Mouse (Mus musculus) granulocyte monocyte progenitor cell, adult 5-6 weeks (primary cell): ENCODE data around the gene Id2. TPM values are rescaled to one million over a fixed set of nuclear protein-coding genes. Genes with fewer than 3 reads are reported as not detected.

ENCODE experiments used
- ATAC-seq: replicated peaks from 2 replicates; pipeline ENCODE4 v1.8.0; 2016; ENCODE audit warnings: mild to moderate bottlenecking, moderate TSS enrichment, inconsistent platforms; ENCODE audit not compliant: poor library complexity, severe bottlenecking
- total RNA-seq, 2 experiments: library from RNA; stranded (forward) in 1 of 2; stranded (reverse) in 1 of 2; fragments of 200-712, 200-1000 nt in 1 of 2; fragments of >200 nt in 1 of 2; fragmentation: Nextera tagmentation in 1 of 2; gene quantifications; 2 replicates each; pipeline ENCODE4 v1.2.3; 2014 to 2017

Gene Id2
- total RNA-seq, 2 experiments from 2014 or later, result 8.5 to 11.7 TPM

GRCm38 (mm10) chr12:25092027-25092704, 4.8 kb downstream of the Id2 start:
- peak; percentile 60 for ATAC-seq

GRCm38 (mm10) chr12:25089433-25089832, 7.5 kb downstream of the Id2 start:
- no peak for ATAC-seq

DNA sequence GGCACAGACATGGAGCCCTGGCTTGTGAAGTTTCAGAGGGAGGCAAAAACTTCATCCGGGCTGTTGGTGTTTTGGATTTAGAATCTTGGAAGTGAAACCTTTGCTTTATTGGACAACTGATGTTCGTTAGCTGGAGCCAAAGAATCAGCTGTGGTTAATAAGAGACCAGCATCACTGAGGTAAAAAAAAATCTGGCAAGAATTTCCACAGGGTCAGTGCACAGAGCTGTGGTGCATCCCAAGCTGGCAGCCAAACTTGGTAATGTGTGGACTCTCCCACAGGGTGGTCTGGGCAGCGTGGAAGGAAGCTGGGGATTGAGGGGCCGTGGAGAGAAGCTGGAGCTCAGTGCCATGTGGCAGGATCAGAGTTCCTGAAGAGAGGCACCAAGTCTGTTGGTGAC, 10.0 kb downstream of the Id2 start:
- ATAC-seq, result no peak

DNA sequence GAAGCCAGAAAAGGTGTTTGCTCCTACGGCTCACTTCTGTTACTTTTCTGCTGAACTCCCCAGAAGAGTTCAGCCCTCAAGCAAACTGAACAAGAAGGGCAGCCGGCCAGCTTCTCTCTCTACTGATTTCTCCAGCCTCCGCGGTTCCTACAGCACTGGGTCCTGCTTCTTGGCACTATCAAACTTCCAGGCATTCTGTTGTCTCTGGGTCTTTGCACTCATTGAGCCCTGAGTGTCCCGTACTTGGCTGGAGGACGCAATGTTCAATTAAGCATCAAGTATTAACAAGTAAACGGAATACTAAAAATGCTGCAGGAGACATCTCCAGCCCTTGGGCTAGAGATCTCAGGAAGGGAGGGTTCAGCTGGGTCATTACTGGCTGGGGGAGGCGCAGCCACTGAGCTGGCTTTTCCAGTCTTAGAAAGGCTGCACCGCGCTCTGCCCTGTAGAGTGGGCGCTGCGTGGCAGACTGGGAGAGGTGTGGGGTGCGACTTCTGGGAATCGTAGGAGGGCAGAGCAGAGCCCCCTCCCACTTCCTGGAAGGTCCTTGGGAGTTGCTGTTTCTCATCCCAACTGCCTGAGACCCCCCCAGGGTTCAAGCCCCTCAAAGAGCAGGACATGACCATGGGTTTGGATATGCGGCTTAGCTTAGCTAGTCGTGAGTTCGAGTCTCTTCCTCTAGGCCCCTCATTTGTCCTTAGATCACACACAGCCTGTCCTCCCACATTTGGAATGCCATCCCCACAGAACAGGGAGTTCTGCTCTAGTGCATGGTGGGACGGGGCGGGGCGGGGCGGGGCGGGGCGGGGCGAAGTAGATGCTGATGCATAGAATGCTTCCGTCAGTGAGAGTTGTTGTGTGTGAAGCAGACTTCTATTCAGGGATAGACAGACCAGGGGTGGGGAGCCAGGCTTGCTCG, 13.4 kb downstream of the Id2 start:
- no peak for ATAC-seq

DNA sequence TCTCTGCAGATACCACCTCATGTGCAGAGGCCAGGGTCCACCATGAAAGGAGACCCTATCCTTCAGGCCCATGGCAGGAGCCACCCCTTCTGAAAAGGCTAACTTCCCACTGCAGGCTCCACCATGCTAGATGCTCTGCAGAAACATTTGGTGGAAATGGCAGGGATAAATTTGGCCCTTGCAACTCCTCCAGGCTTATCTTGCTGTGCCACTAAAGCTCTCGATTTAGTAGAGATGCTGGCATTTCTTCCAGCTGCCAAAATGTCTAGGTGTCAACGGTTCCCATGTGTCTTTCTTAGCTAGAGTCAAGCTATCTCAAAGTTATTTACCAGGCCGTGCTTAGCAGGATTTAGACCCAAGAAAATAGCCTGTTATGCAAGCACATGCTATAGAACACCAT, 22.6 kb downstream of the Id2 start:
- ATAC-seq, result no peak

DNA sequence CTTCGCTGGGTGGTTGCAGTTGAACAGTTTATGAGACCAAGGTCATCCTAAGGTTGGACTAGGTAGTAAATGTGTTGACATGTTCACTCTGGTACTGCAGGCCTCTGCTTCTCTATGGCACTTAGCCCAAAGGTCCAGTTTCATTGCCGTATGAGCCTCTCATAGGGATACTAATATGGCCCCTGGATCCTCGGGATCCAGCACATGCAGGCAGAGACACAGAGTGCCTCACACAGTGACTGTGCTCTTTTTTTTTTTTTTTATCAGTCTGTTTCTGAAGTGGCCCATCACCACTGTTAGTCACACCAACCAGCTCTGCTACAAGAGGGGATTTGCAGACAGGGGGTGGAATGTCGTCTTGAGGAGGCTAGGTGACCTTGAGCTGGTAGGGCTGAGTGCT, 23.6 kb downstream of the Id2 start:
- no peak for ATAC-seq

GRCm38 (mm10) chr12:25062264-25062663, 34.7 kb downstream of the Id2 start:
- ATAC-seq, result no peak

DNA sequence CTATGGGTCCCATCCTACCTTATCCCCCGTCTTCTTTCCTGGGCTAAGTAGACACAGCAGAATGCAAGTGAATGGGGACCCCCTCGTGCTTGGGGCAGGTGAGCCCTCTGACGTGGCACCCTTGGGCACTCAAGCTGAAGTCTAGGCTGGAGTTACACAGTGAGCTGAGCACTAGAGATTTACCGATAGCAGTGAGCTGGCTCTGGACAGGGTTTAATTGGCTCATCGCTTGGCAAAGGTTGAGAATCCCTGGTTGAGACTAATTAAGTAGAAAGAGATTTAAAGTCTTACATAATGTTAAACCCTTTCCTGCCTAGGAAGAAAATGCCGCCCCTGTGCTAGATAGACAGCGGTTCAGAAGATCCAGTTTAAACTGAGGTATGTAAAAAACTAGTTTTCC, 36.0 kb downstream of the Id2 start:
- no peak for ATAC-seq

DNA sequence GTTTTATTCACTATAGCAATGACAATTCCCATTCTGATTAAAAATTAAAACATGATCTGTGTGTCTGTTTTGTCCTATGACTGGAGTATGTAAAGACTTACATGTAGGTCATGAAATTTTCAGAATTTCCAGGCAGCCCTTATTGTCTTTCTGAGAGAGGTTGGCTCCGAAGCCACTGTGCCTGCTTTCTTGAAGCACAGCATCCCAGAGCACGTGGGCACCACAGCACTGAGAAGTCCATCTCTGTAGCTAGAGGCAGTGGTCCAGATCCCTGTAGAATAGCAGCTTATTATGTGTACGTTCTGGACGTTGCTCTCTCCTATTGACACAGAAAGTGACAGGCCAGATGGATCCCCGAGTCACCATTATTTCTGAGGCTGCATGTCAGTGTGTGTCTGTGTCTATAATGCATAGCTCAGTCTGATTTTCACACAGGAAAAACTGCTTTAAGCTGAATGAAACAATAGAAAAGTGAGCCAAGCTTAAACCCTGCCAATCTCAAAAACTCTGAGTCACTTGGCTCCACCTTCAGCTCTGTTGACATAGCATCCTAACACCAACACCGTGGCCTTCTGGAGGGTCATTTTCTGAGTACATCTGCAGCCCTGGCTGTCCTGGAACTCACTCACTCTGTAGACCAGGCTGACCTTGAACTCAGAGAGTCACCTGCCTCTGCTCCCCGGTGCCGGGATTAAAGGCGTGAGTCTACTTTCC, 37.3 kb downstream of the Id2 start:
- no peak for ATAC-seq

DNA sequence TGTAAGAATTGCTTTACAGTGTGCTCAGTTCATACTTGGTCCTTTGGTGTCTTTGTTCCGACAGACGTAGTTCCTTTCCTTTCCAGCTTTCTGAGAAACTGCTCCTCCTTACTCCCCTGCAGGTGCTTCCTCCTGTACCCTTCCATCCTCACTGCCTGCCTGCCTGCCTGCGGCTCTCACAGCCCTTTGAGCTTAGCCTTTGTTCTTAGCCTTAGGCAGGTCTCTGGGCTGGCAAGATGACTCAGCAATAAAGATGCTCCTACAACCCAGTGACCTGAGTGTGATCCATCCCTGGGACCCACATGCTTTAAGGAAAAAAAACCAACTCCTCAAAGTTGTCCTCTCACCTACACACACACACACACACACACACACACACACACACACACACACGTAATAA, 42.0 kb downstream of the Id2 start:
- ATAC-seq, result peak; percentile 32; the same call in 1 of the 2 replicates

- peak; percentile 98 for ATAC-seq
Measured at GRCm38 (mm10) chr12:25054511-25054910, 42.4 kb downstream of the Id2 start.

- no peak for ATAC-seq
Measured at GRCm38 (mm10) chr12:25049253-25049652, 47.7 kb downstream of the Id2 start.

- ATAC-seq, result no peak
Measured at GRCm38 (mm10) chr12:25044579-25044978, 52.4 kb downstream of the Id2 start.

- ATAC-seq, result no peak
Measured at GRCm38 (mm10) chr12:25044056-25044455, 52.9 kb downstream of the Id2 start.

Other genes starting within 250 kb of the Id2 start
- gene Kidins220, start 122.2 kb downstream of the Id2 start, total RNA-seq (2014; fragmentation: Nextera tagmentation), result 31.0 and 34.2 TPM in 2 replicates
- gene Kidins220, start 122.2 kb downstream of the Id2 start, total RNA-seq (2017), result 40.0 and 64.8 TPM in 2 replicates